Comparison of ENCODE assay signal across 8 mouse cellular contexts in the genomic region with DNA sequence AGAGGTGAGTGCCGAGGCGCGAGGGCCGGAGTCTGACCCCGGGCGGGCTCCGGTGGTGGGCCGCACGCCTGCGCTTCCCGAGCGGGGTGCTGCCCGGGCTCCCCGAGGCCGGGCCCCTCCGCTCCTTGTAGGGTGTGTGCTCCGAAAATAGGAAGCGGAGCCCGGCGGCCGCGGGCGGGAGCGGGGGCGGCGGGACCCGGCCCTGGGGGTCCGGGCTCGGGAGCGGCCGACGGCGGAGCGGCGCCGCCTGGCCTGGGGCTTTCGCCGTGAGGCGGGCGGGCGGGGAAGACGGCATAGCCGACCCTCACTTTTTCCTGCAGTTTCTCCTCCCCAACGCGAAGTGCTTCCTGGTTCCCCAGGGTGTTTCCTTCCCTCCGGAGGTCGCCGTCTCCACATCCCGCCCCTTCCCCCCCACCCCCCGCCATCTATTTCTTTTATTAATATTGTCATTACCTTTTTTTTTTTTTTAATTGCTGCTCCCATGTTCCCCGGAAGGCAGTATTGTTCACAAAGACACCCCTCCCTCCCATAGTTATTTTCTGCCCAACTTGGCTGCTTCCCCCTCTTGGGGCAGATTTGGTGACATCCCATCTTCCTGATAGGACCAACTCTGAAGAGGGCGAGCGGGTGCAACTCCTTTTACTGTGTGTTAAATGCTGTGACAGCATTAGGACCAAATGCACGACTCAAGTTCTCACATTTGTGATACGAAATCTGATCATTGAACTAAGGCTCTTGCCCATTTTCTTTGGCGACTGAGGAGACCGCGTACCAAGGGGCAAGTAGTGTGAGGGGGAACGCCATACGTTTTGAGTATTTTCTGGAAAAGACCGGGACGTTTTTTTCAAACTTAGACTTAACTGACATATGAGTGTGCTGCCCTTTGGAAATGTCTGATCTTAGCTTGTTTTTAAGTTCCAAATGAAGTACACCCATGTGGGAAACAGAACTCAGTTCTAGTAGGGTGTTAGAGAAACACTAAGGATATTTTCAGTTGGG. TPM values are rescaled to one million over a fixed set of nuclear protein-coding genes. Genes with fewer than 3 reads are reported as not detected.
DNase-seq lines count a peak whose midpoint lies in the region; ATAC-seq and TF ChIP-seq lines count a peak whose summit lies in the region.

No protein-coding gene starts in this region.

- DNase-seq in adrenal gland, postnatal 10 days: peak; percentile 68
- peak; percentile 76 for DNase-seq in heart, embryonic 10.5 days (ENCODE audit: low spot score)
- DNase-seq in thymus, postnatal 4 days: peak; percentile 74

- H3K27ac ChIP-seq in embryonic facial prominence, embryonic 12.5 days: peak overlapping the region; percentile 95
- H3K27ac ChIP-seq in heart, embryonic 10.5 days: peak overlapping the region; percentile 99
- H3K27ac ChIP-seq in kidney, embryonic 14.5 days (ENCODE audit: low read depth, low read length): peak overlapping the region; percentile 94
- H3K27ac ChIP-seq in liver, embryonic 16.5 days (ENCODE audit: low read length): peak overlapping the region; percentile 92
- H3K27ac ChIP-seq in neural tube, embryonic 15.5 days (replicated peaks): peak overlapping the region; percentile 95

- peak overlapping the region; percentile 79 for H3K4me3 ChIP-seq in E14TG2a.4 (replicated peaks; ENCODE audit: low read length)
- peak overlapping the region; percentile 95 for H3K4me3 ChIP-seq in embryonic facial prominence, embryonic 12.5 days
- H3K4me3 ChIP-seq in heart, embryonic 10.5 days: peak overlapping the region; percentile 93
- peak overlapping the region; percentile 84 for H3K4me3 ChIP-seq in kidney, embryonic 14.5 days (ENCODE audit: low read length)
- peak overlapping the region; percentile 96 for H3K4me3 ChIP-seq in liver, embryonic 16.5 days (ENCODE audit: low read depth, low read length)
- peak overlapping the region; percentile 82 for H3K4me3 ChIP-seq in neural tube, embryonic 15.5 days (replicated peaks)

- H3K36me3 ChIP-seq in E14TG2a.4 (ENCODE audit: insufficient read depth, low read length): no peaks in the 10 kb centered on the region
- no peaks in the 10 kb centered on the region for H3K36me3 ChIP-seq in embryonic facial prominence, embryonic 12.5 days
- H3K36me3 ChIP-seq in heart, embryonic 10.5 days: peaks cover 4% of the 10 kb centered on the region
- no peaks in the 10 kb centered on the region for H3K36me3 ChIP-seq in kidney, embryonic 14.5 days (ENCODE audit: control insufficient read depth, insufficient read depth, low read length)
- H3K36me3 ChIP-seq in liver, embryonic 16.5 days (ENCODE audit: control insufficient read depth, insufficient read depth): no peaks in the 10 kb centered on the region
- H3K36me3 ChIP-seq in neural tube, embryonic 15.5 days: no peaks in the 10 kb centered on the region

- TF ChIP-seq CTCF in E14TG2a.4 (conservative IDR thresholded peaks at IDR 0.05; ENCODE audit: low read length): no peak

- H3K4me2 ChIP-seq in embryonic facial prominence, embryonic 12.5 days (replicated peaks): peak overlapping the region; percentile 69
- H3K4me2 ChIP-seq in kidney, embryonic 14.5 days (replicated peaks; ENCODE audit: low read depth, low read length): peak overlapping the region; percentile 51
- H3K4me2 ChIP-seq in liver, embryonic 16.5 days (ENCODE audit: low read depth, low read length): peak overlapping the region; percentile 73
- H3K4me2 ChIP-seq in neural tube, embryonic 15.5 days: peak overlapping the region; percentile 68

- WGBS in embryonic facial prominence, embryonic 12.5 days: under 1% methylated on average over 58 of the region's 62 CpGs
- WGBS in heart, embryonic 10.5 days: under 1% methylated on average over 61 of the region's 62 CpGs
- WGBS in kidney, embryonic 14.5 days: under 1% methylated on average over 58 of the region's 62 CpGs
- WGBS in liver, embryonic 16.5 days (ENCODE audit: insufficient replicate concordance): under 1% methylated on average over 47 of the region's 62 CpGs
- under 1% methylated on average over 38 of the region's 62 CpGs for WGBS in neural tube, embryonic 15.5 days

- H3K9ac ChIP-seq in embryonic facial prominence, embryonic 12.5 days: peak overlapping the region; percentile 95
- peak overlapping the region; percentile 98 for H3K9ac ChIP-seq in kidney, embryonic 14.5 days (ENCODE audit: low read depth, low read length)
- peak overlapping the region; percentile 95 for H3K9ac ChIP-seq in liver, embryonic 16.5 days (ENCODE audit: low read depth, low read length)
- peak overlapping the region; percentile 88 for H3K9ac ChIP-seq in neural tube, embryonic 15.5 days (replicated peaks)

- peak; percentile 91 for ATAC-seq in embryonic facial prominence, embryonic 12.5 days (ENCODE audit: insufficient number of reproducible peaks, insufficient read depth, low FRiP score, low TSS enrichment)
- ATAC-seq in kidney, embryonic 14.5 days (ENCODE audit: low FRiP score, low TSS enrichment): peak; percentile 90
- peak; percentile 65 for ATAC-seq in liver, embryonic 16.5 days (ENCODE audit: low read depth)
- ATAC-seq in neural tube, embryonic 15.5 days (ENCODE audit: low FRiP score): peak; percentile 86

- H3K27me3 ChIP-seq in E14TG2a.4 (ENCODE audit: insufficient read depth, low read length): no peaks in the 10 kb centered on the region
- no peaks in the 10 kb centered on the region for H3K27me3 ChIP-seq in embryonic facial prominence, embryonic 12.5 days
- no peaks in the 10 kb centered on the region for H3K27me3 ChIP-seq in heart, embryonic 10.5 days (ENCODE audit: insufficient read depth, poor library complexity, severe bottlenecking)
- no peaks in the 10 kb centered on the region for H3K27me3 ChIP-seq in kidney, embryonic 14.5 days (ENCODE audit: control insufficient read depth, insufficient read depth, low read length)
- no peaks in the 10 kb centered on the region for H3K27me3 ChIP-seq in liver, embryonic 16.5 days (ENCODE audit: control insufficient read depth, insufficient read depth, low read depth, low read length)
- H3K27me3 ChIP-seq in neural tube, embryonic 15.5 days (replicated peaks): no peaks in the 10 kb centered on the region

- peaks cover 22% of the 10 kb centered on the region for H3K4me1 ChIP-seq in E14TG2a.4 (replicated peaks; ENCODE audit: low read depth, low read length)
- H3K4me1 ChIP-seq in embryonic facial prominence, embryonic 12.5 days: peaks cover 3% of the 10 kb centered on the region; the same call in 1 of the 2 replicates
- H3K4me1 ChIP-seq in heart, embryonic 10.5 days: peaks cover 10% of the 10 kb centered on the region; the same call in 1 of the 2 replicates
- H3K4me1 ChIP-seq in kidney, embryonic 14.5 days (ENCODE audit: control insufficient read depth, insufficient read depth, low read length): no peaks in the 10 kb centered on the region
- H3K4me1 ChIP-seq in liver, embryonic 16.5 days (ENCODE audit: control insufficient read depth, low read depth, low read length): peaks cover 9% of the 10 kb centered on the region
- H3K4me1 ChIP-seq in neural tube, embryonic 15.5 days: peaks cover 13% of the 10 kb centered on the region

- no peaks in the 10 kb centered on the region for H3K9me3 ChIP-seq in E14TG2a.4 (ENCODE audit: low read length)
- no peaks in the 10 kb centered on the region for H3K9me3 ChIP-seq in embryonic facial prominence, embryonic 12.5 days
- no peaks in the 10 kb centered on the region for H3K9me3 ChIP-seq in heart, embryonic 10.5 days
- no peaks in the 10 kb centered on the region for H3K9me3 ChIP-seq in kidney, embryonic 14.5 days (ENCODE audit: control insufficient read depth, low read length)
- no peaks in the 10 kb centered on the region for H3K9me3 ChIP-seq in liver, embryonic 16.5 days (replicated peaks; ENCODE audit: control insufficient read depth, low read length)
- H3K9me3 ChIP-seq in neural tube, embryonic 15.5 days (replicated peaks): no peaks in the 10 kb centered on the region

RNA-seq across cellular contexts. Expression of gene Capza2, which starts 1.5 kb away (rescaled TPM):
- total RNA-seq in adrenal gland, postnatal 10 days (2021): 100 to 1,000 TPM; 129 to 135 TPM
- 187 and 194 TPM in 2 replicates for polyA plus RNA-seq in embryonic facial prominence, embryonic 12.5 days (2016; fragmentation: Nextera tagmentation; extraction: Ambion mirVana)
- 201 and 220 TPM in 2 replicates for polyA plus RNA-seq in heart, embryonic 10.5 days (2016; fragmentation: Nextera tagmentation; extraction: Ambion mirVana)
- polyA plus RNA-seq in kidney, embryonic 14.5 days (2014; fragmentation: Nextera tagmentation; extraction: Ambion mirVana): 238 and 259 TPM in 2 replicates
- 80.9 and 88.3 TPM in 2 replicates for polyA plus RNA-seq in liver, embryonic 16.5 days (2015; fragmentation: Nextera tagmentation; extraction: Ambion mirVana)
- 248 and 260 TPM in 2 replicates for polyA plus RNA-seq in neural tube, embryonic 15.5 days (2015; fragmentation: Nextera tagmentation; extraction: Ambion mirVana)

RNA-seq across cellular contexts. Expression of gene St7, which starts 55.2 kb away (rescaled TPM):
- total RNA-seq in adrenal gland, postnatal 10 days (2021): 10 to 100 TPM; 18.2 to 21.6 TPM
- 28.4 and 31.3 TPM in 2 replicates for polyA plus RNA-seq in embryonic facial prominence, embryonic 12.5 days (2016; fragmentation: Nextera tagmentation; extraction: Ambion mirVana)
- polyA plus RNA-seq in heart, embryonic 10.5 days (2016; fragmentation: Nextera tagmentation; extraction: Ambion mirVana): 24.0 and 24.9 TPM in 2 replicates
- polyA plus RNA-seq in kidney, embryonic 14.5 days (2014; fragmentation: Nextera tagmentation; extraction: Ambion mirVana): 18.0 and 22.4 TPM in 2 replicates
- 8.7 and 9.3 TPM in 2 replicates for polyA plus RNA-seq in liver, embryonic 16.5 days (2015; fragmentation: Nextera tagmentation; extraction: Ambion mirVana)
- polyA plus RNA-seq in neural tube, embryonic 15.5 days (2015; fragmentation: Nextera tagmentation; extraction: Ambion mirVana): 53.8 and 59.2 TPM in 2 replicates

Comparison
In these comparisons a context has a peak if more than half of its experiments do, and no peak if none do; other contexts are left out.
1. Peak in every context shown above with its lines: DNase-seq, ATAC-seq, H3K4me3 ChIP-seq and H3K27ac ChIP-seq.